Mouse (Mus musculus) neutrophil, adult 5-6 weeks (primary cell): ENCODE measurements around the gene Lrrn4cl. TPM values are rescaled to one million over a fixed set of nuclear protein-coding genes. Genes with fewer than 3 reads are reported as not detected.
"Not testable (repeated sequence)": the region's sequence is repeated elsewhere in the genome, so short reads cannot be mapped to it uniquely, and the experiment has no call there.

Experiments
- ATAC-seq: fragments of 151-379, 151-347 bp; 2 replicates; pipeline ENCODE4 v1.8.0; 2017; ENCODE audit warnings: mild to moderate bottlenecking, moderate TSS enrichment; ENCODE audit not compliant: insufficient number of reproducible peaks, poor library complexity, low FRiP score, severe bottlenecking; ENCODE audit errors: extremely low read depth
- total RNA-seq: library from RNA; stranded (forward); fragments of 200-1000 nt; gene quantifications from 2 replicates; pipeline ENCODE4 v1.2.3, GENCODE M21; 2017

The Lrrn4cl gene
- total RNA-seq, 1 experiment from 2014 or later, result not detected

DNA sequence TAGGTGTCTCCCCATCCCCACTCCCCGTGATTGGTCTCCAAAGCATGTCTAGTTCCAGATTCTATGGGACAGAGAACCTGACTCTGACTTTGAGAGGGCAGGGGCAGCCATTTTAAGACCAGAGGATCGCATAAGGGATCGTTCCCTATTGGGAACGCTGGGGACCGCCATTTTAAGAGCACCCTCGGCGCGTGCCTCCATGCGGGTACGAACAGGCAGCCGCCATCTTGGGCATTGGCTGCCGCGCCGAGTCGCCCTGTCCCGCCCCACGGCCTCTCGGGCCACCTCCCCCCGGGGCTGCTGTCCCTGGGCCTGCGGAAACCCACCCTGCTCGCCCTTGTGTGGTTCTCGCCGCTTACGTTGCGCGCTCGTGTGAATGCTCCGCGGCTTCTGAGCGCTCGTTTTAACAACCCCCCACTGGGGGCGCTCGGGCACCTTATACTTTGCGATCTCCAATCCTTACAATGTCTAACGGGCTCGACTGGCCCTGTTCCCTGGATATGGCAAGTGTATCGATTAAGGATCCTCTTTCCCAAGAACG lies 13.2 kb upstream of the Lrrn4cl start, which contains the start of gene Bscl2:
Gene Bscl2, plus strand, starts transcription at position 217 of the 541 bp plus-strand sequence.
- peak; percentile 67 for ATAC-seq

DNA sequence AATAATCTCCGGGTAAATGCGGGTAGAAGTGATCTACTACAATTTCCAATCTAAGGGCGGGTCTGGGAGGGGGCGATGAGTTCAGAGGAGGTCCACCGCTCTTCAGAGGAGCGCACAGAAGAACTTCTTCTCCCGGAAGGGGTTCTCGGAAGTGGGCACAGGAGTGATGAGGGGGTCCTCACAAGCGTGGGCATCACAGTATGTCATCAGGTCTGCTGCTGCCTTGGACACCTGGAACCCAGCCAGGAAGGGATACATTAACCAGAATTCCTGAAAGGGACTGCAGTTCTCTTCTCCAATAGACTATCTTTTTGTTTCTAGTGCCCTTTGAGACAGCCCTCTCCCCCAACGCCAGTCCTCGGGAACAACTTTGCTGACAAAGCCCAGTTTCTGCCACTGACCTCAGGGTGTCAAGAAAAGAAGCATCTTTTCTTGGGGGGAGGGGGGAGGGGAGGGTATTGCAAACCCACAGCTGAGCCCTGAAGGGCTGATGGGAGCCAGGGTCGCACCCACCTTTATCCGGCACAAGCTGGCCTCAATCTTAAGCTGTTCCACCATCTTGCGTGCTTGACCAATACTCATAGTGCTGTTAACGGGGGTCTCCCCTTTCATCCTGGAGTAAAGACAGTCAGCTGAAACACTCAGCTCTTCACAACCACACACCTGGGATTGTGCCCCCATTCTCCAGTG lies 12.4 kb upstream of the Lrrn4cl start:
- no peak for ATAC-seq

DNA sequence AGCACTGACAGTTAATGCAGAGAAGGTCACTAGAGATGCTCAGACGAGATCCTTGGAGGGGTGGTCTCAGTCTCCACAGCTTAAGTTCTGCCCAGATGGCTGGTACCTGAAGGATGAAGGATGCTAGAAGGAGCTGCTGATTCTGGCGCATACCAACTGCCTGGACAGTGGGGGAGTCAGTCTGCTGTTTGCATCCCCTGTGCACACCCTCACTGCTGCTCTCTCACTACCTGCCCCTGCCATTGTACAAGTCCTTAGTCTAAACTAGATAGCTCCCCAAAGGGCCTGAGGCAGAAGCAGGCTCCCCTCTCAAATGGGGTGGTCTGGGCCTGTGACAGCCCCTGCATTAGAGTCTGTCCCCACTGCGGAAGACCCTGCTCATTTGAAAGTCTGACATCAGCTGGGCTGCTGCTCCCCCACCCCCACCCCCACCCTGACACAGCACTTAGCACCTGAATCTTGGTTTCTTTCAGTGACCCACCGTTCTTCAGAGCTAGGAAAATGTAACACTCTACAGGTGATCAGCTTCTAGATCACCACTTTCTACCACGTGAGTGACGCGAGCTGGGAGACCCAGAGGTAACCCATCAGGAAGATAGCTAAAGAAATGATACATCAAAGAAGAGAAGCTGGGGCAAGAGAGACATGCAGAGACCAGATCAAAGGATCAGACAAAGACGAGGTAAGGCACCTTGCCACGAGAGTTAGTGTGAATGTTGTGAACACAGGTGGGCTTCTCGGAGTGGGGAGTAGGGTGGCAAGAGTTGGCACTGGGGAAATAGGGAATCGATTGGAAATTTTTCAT lies 11.3 kb upstream of the Lrrn4cl start, which contains the start of gene Gng3:
Gene Gng3, minus strand, starts transcription at position 92 of the 805 bp plus-strand sequence.
- no peak for ATAC-seq

DNA sequence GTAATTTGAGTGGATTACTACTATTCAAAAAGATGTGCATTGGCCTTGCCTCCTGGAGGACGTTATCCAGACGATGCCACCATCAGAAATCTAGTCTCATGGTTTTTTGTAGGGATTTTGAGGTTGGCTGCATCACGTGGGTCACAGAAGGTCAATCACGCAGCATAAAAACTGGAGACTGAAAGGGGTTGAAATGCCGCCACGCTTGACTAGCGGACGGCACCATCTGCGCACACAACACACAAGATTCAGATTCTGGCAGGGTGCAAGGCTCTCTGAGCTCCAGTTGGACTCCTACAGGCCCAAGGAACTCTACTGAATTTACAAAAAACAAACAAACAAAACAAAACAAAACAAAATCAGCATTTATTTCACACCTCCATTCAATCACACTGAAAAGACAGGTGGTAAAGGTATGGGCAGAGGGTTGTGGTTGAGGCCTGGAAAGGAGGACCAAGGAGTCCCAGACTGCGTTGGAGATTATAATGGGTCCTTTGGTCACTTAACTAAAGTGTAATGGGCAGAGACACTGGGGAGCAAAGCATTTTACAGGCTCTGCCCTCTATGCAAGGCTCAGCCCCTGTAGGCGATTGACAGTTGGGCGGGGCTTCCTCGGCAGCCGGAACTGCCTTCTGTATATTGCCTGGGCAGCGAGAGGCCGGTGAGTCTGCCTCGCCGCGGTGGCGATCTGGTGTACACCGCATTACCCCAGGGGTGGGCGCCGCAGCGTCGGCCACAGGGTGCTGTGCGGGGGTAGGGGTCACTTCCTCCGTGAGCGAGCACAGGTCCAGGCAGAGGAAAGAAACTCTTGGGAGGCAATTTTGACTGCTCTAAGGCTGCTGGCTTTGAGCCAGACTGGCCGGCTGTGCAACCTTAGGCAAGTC lies 10.4 kb upstream of the Lrrn4cl start:
- peak; percentile 48; the same call in 1 of the 2 replicates for ATAC-seq

DNA sequence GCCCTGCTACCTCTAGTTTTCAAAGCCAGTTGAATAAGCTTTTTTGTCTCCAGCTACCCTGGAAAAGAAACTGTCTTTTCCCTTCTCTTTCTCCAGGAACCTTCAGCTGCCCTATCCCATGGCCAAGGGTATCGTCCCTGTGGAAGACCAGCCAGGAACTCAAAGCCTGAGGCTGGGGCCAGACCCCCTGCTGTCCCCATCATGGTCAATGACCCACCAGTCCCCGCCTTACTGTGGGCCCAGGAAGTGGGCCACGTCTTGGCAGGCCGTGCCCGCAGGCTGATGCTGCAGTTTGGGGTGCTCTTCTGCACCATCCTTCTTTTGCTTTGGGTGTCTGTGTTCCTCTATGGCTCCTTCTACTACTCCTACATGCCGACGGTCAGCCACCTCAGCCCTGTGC lies 9.6 kb upstream of the Lrrn4cl start:
- no peak for ATAC-seq

DNA sequence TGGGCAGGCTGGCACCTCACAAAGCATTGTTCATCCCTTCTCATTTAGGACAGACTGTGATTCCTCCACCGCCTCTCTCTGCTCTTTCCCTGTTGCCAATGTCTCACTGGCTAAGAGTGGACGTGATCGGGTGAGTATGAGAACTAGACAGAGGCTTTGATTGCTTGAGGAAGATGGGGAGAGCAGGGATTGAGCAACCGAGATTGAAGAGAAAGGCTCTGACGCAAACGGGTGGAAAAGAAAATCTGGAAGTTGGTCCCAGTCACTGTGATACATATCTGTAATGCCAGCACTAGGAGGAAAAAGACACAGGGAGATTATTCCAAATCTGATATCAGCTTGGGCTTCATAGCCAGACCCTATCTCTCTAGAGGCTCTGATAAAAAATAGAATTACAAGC lies 7.6 kb upstream of the Lrrn4cl start:
- no peak for ATAC-seq

DNA sequence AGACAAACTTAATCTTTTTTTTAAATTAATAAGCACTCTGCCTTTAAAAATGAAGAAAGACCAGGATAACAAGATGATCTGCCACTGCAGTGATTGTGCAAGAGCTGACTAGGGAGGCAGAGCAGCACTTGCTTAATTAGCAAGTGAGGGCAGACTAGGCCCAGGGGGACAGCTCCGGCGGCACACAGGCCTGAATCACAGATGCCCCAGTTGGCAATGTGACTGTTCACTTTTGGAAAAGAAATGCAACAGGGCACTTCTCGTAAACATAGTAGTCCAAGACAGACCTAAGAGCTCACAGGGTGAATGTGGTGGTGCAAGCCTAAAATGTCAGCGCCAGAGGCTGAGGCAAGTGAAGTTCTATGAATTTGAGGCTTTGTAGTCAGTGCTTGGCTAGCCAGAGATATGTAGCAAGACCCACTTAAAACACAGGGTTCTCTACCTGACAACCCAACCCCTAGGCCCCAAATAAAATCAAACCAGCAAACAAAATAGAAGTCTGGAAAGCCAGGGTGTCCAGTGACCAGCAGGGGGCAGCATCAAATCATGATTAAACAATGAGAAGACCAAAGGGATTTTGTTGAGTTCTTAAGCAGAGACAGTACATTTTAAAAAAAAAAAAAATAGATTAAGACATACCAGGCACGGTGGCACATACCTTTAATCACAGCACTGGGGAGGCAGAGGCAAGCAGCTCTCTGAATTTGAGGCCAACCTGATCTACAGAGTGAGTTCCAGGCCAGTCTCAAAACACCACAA lies 6.0 kb upstream of the Lrrn4cl start:
- peak; percentile 51; the same call in 1 of the 2 replicates for ATAC-seq

DNA sequence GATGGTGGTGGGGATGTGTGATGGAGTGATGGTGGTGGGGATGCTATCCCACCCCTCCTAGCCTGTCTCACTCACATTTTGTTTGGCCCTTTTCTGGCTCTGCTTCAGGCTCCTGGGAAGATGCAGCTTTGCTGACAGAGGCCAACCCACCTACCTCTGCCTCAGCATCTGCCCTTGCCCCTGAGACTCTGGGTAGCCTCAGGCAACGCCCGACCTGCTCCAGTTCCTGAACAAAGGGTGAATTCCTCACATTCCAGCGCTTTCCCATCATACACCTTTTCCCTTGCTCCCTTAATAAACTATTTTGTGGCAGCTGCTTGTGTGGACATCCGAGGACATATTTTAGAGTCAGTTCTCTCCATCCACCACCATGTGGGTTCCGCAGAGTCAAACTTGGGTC lies 2.2 kb upstream of the Lrrn4cl start:
- no peak for ATAC-seq

DNA sequence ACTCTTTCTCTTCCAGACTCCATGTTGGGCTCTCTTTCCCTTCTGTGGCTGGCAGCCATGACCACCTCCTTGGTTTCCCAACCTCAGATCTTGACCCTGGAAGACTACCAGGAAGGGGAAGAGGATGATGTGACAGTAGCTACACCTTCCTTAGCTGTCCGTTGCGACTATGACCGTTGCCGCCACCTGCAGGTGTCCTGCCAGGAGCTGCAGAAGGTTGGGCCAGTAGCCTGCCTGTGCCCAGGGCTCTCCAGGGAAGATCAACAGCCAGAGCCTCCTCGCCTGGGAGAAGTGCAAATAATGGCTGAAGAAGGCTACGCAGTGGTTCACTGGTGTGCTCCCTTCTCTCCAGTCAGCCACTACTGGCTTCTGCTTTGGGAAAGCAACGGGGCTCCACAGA lies 1.1 kb downstream of the Lrrn4cl start:
- no peak for ATAC-seq

DNA sequence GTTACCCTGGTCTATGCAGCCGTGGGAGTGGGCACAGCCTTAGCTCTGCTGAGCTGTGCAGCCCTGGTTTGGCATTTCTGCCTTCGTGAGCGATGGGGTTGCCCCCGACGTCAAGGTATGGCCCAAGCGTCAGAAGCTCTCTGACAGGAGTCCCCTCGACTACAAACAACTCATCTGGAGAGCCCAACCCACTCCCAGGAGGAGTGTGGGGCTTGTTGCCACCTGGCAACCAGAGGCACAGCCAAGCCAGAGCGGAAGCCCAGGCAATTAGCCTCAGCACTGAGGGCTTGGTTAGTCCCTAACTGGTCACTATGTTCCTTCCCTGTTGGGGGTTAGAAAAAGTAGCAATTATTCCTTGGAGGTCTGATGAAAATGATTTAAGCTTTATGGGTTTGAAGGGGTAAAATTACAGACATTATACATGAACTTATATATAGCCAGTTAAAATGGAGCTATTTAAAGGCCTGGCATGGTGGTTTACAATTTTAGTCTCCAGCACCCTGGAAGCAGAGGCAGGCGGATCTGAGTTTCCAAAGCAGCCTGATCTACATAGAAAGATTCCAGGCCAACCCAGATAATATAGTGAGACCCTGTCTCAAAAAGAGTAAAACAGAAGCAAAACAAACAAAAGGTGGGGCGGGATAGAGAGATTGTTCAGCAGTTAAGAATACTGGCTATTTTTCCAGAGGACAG lies 1.8 kb downstream of the Lrrn4cl start:
- no peak for ATAC-seq

DNA sequence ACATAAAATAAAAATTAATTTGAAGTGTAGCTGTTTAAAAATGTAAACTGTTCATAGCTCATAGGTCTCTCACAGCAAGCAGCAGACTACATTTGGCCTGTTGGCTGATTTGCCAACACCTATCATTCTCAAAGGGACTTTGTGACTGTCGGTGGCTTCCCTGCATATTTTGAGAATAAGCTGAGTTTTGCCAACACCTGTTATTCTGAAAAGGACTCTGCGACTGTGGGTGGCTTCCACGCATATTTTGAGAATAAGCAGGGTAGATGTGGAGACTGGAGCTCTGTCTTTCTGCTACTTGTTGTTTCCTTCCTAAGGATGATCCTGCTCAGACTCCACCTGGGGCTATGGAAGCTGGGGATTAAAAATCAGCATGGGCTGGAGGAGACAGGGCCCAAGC lies 2.5 kb downstream of the Lrrn4cl start:
- no peak for ATAC-seq

DNA sequence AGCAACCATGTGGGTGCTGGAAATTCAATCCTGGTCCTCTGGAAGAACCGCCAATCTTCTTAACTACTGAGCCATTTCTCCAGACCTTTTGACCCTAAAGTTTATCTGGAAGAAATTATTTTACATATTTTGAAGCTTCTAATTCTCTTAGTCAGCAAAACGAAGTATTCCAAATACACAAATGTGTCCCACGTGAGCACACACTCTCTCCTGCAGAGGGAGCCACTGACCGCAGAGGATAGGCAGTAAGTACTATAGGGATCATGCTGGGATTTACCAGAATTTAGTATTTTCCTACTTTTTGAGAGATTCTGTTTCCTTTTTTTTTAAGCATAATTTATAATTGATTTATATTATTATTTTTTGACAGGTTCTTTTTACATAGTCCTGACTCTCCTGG lies 7.1 kb downstream of the Lrrn4cl start:
- ATAC-seq, result no peak

DNA sequence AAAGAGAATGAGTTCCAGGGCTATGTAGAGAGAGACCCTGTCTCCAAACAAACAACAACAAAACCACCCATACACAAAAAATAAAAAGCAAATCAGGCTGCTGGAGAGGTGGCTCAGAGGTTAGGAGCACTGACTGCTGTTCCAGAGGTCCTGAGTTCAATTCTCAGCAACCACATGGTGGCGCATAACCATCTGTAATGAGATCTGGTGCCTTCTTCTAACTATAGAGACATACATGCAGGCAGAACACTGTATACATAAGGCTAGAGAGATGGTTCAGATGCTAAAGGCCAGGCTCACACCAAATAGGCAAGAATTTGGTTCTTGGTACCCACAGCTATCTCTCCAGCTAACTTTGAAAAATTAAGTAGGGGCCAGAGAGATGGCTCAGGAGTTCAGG lies 8.4 kb downstream of the Lrrn4cl start:
- ATAC-seq, result no peak

DNA sequence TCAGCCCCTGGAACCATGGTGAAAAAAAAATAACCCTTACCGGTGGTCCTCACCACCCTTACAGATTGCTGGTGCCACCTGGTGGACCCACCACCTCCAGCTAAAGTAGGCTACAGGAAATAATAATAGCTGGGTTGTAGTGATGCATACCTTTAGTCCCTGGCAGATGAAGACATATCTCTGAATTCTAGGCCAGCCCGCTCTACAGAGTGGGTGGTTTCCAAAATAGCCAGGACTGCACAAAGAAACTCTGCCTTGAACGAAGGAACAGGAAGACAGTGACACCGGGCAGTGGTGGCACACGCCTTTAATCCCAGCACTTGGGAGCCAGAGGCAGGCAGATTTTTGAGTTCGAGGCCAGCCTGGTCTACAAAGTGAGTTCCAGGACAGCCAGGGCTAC lies 13.7 kb downstream of the Lrrn4cl start:
- no peak for ATAC-seq

DNA sequence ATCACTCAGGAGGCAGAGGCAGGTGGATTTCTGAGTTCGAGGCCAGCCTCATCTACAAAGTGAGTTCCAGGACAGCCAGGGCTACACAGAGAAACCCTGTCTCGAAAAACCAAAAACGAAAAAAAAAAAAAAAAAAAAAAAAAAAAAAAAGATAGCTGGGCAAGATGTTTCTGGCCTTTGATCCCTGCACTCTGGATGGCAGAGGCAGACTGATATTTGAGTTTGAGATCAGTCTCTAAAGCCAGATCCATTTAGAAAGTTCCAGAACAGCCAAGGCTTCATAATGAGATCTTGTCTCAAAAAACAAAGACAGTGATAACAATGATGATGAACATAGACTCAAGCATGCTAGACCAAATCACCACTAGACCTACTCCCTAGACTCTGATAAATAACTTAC lies 19.8 kb downstream of the Lrrn4cl start:
- ATAC-seq, result not testable (repeated sequence)

DNA sequence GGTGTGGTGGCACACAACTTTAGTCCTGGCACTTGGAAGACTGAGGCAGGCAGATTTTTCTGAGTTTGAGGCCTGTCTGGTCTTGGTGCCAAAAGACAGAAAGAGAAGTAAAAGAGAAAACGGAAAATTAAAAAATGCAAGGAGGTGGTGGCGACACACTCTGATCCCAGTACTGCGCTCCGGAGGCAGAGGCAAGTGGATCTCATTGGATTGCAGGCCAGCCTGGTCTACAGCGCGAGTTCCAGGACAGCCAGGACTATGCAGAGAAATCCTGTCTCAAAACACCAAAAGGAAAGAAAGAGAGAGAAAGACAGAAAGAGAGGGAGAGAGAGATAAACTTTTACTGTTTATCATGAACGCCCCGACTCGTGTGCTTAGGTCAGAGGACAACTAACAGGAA lies 20.3 kb downstream of the Lrrn4cl start:
- ATAC-seq, result no peak

DNA sequence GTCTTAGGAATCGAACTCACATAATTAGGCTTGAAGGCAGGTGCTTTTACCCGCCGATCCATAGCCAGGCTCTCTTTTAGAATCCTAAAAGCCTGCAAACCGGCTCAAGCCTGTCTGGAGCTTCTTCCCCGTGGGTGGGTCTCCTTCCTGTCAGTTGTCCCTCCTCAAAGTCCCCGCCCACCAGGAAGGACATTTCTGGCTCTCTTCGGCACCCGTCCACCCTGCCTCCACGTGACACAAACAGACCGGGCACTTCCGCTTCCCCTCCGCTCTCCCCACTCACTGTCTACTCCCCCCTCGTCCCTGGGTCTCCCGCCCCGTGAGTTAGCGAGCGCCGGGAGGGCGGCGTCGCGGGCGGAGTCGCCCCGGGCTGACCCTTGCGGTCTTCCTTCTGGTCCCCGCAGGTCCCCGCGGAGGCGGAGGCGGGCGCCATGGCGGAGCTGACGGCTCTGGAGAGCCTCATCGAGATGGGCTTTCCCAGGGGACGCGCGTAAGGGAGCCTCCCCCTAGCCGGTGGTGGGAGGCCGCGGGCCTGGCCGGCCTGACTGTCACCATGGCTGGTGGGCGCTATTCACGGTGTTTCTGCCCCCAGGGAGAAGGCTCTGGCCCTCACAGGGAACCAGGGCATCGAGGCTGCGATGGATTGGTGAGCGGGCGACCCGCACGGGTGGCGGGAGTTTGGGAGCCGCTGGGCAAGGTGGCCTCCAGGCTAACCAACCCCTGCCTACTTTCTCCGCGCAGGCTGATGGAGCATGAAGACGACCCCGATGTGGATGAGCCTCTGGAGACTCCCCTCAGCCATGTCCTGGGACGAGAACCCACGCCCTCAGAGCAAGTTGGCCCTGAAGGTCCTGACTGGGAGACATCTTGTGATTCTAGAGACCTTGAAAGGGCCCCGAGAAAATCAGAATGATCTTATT lies 21.0 kb downstream of the Lrrn4cl start, which contains the start of gene Ubxn1:
Gene Ubxn1, plus strand, starts transcription at position 230 of the 920 bp plus-strand sequence.
- peak; percentile 97 for ATAC-seq
